Mouse (Mus musculus) stomach, postnatal 0 days (tissue): ENCODE results near the gene Gm20403. TPM values are rescaled to one million over a fixed set of nuclear protein-coding genes. Genes with fewer than 3 reads are reported as not detected.

Experiments used
- ATAC-seq: fragments of 200-750 bp; cut with Nextera tagmentation; 2 replicates; pipeline ENCODE4 v1.8.0; 2017; ENCODE audit not compliant: low FRiP score, low TSS enrichment
- DNase-seq: peaks from one replicate; pipeline ENCODE4 v3.0.0-alpha.2; 2016; ENCODE audit warnings: low spot score
- H3K27ac ChIP-seq: fragments of 300-500 bp; sonication (generic); replicated peaks from 2 replicates; pipeline ENCODE4 v1.5.1; 2014; ENCODE audit warnings: mild to moderate bottlenecking, control low read depth
- H3K27me3 ChIP-seq: fragments of 300-500 bp; sonication (generic); 2 replicates; pipeline ENCODE4 v1.6.1; 2014; ENCODE audit warnings: low read length; ENCODE audit not compliant: control insufficient read depth, insufficient read depth
- H3K36me3 ChIP-seq: fragments of 300-500 bp; sonication (generic); 2 replicates; pipeline ENCODE4 v1.6.1; 2014; ENCODE audit warnings: low read length, mixed read lengths; ENCODE audit not compliant: control insufficient read depth, insufficient read depth
- H3K4me1 ChIP-seq: fragments of 300-500 bp; sonication (generic); replicated peaks from 2 replicates; pipeline ENCODE4 v1.6.1; 2014; ENCODE audit warnings: antibody characterized with exemption; ENCODE audit not compliant: control insufficient read depth, insufficient read depth
- H3K4me2 ChIP-seq: fragments of 300-500 bp; sonication (generic); replicated peaks from 2 replicates; pipeline ENCODE4 v1.6.1; 2014; ENCODE audit warnings: low read depth, mild to moderate bottlenecking, control low read depth, moderate library complexity
- H3K4me3 ChIP-seq: fragments of 300-500 bp; sonication (generic); 2 replicates; pipeline ENCODE4 v1.5.1; 2014; ENCODE audit warnings: low read depth, low read length, control low read depth
- H3K9ac ChIP-seq: fragments of 300-500 bp; sonication (generic); 2 replicates; pipeline ENCODE4 v1.6.1; 2014; ENCODE audit warnings: mild to moderate bottlenecking, low read length, control low read depth, mixed read lengths
- H3K9me3 ChIP-seq: fragments of 300-500 bp; sonication (generic); 2 replicates; pipeline ENCODE4 v1.6.1; 2016; ENCODE audit warnings: low read length; ENCODE audit not compliant: control insufficient read depth
- CTCF ChIP-seq: IDR thresholded peaks from 2 replicates; pipeline ENCODE4 v1.5.1; 2016; ENCODE audit warnings: antibody characterized with exemption, low read depth, mild to moderate bottlenecking, moderate library complexity
- EP300 ChIP-seq: optimal IDR thresholded peaks from 2 replicates; pipeline ENCODE3; 2016; ENCODE audit warnings: antibody characterized with exemption
- WGBS: fragments of 180-500 bp; shearing (Covaris S2); extraction: QIAGEN DNeasy Blood & Tissue Kit; methylation state at CpG from one replicate; pipeline ENCODE4 v1.1.7; 2014; 5-methylcytosine and 5-hydroxymethylcytosine counted together
- polyA plus RNA-seq: library from polyadenylated mRNA; unstranded; fragments of >200 nt; fragmentation: Nextera tagmentation; extraction: Ambion mirVana; gene quantifications from 2 replicates; pipeline ENCODE4 v1.2.1, GENCODE M21; 2015

Gene Gm20403
- polyA plus RNA-seq, 1 experiment from 2014 or later: 0.64 TPM

- WGBS: 66% methylated on average over 4 of the region's 4 CpGs
- no peak overlapping the region for H3K27ac ChIP-seq
- no peaks in the 10 kb centered on the region; the same call in 1 of the 2 replicates for H3K4me1 ChIP-seq
- no peaks in the 10 kb centered on the region for H3K9me3 ChIP-seq
- TF ChIP-seq EP300 (no peak), CTCF (no peak)
- H3K27me3 ChIP-seq: no peaks in the 10 kb centered on the region
- ATAC-seq: no peak
- no peak overlapping the region for H3K4me2 ChIP-seq
- DNase-seq: no peak
- H3K9ac ChIP-seq: no peak overlapping the region
- H3K4me3 ChIP-seq: no peak overlapping the region
- no peaks in the 10 kb centered on the region for H3K36me3 ChIP-seq
These were observed 2.1 kb upstream of the Gm20403 start for GRCm38 (mm10) chr12:54988323-54988850.

GRCm38 (mm10) chr12:54987156-54987555, 827 bp upstream of the Gm20403 start:
- no peak for ATAC-seq
- no peak for DNase-seq
- TF ChIP-seq CTCF (no peak), EP300 (no peak)
- Histone ChIP-seq H3K4me2 (no peak overlapping the region), H3K9me3 (no peaks in the 10 kb centered on the region), H3K36me3 (no peaks in the 10 kb centered on the region), H3K27ac (no peak overlapping the region), H3K4me1 (no peaks in the 10 kb centered on the region; the same call in 1 of the 2 replicates), H3K9ac (no peak overlapping the region), H3K27me3 (no peaks in the 10 kb centered on the region), H3K4me3 (no peak overlapping the region)
- WGBS: 87% methylated on average over 2 of the region's 2 CpGs

GRCm38 (mm10) chr12:54985257-54986051, 875 bp downstream of the Gm20403 start:
- H3K4me3 ChIP-seq: peak overlapping the region; percentile 87
- WGBS: under 1% methylated on average over 68 of the region's 117 CpGs
- ATAC-seq (peak; percentile 68), DNase-seq (peak; percentile 66)
- H3K27ac ChIP-seq: peak overlapping the region; percentile 93
- peak overlapping the region; percentile 86 for H3K9ac ChIP-seq
- peak overlapping the region; percentile 92 for H3K4me2 ChIP-seq
- H3K27me3 ChIP-seq: no peaks in the 10 kb centered on the region
- no peaks in the 10 kb centered on the region for H3K9me3 ChIP-seq
- no peaks in the 10 kb centered on the region; the same call in 1 of the 2 replicates for H3K4me1 ChIP-seq
- no peak for TF ChIP-seq EP300
- TF ChIP-seq CTCF: peak; percentile 28; the same call in 1 of the 2 replicates
- H3K36me3 ChIP-seq: no peaks in the 10 kb centered on the region

GRCm38 (mm10) chr12:54984701-54985256, 1.6 kb downstream of the Gm20403 start:
- H3K36me3 ChIP-seq: no peaks in the 10 kb centered on the region
- peak overlapping the region; percentile 93 for H3K27ac ChIP-seq
- WGBS: 1% methylated on average over 40 of the region's 42 CpGs
- peak; percentile 80 for DNase-seq
- H3K9me3 ChIP-seq: no peaks in the 10 kb centered on the region
- H3K4me3 ChIP-seq: peak overlapping the region; percentile 87
- H3K4me2 ChIP-seq: peak overlapping the region; percentile 92
- H3K9ac ChIP-seq: peak overlapping the region; percentile 86
- ATAC-seq: peak; percentile 88
- no peaks in the 10 kb centered on the region; the same call in 1 of the 2 replicates for H3K4me1 ChIP-seq
- TF ChIP-seq EP300 (no peak), CTCF (peak; percentile 4; the same call in 1 of the 2 replicates)
- no peaks in the 10 kb centered on the region for H3K27me3 ChIP-seq

GRCm38 (mm10) chr12:54982935-54983715, 3.2 kb downstream of the Gm20403 start:
- H3K9me3 ChIP-seq: no peaks in the 10 kb centered on the region
- H3K4me1 ChIP-seq: no peaks in the 10 kb centered on the region; the same call in 1 of the 2 replicates
- H3K27ac ChIP-seq: no peak overlapping the region
- H3K27me3 ChIP-seq: no peaks in the 10 kb centered on the region
- no peak overlapping the region for H3K4me3 ChIP-seq
- no peak overlapping the region for H3K4me2 ChIP-seq
- no peak overlapping the region for H3K9ac ChIP-seq
- ATAC-seq (no peak), DNase-seq (no peak)
- H3K36me3 ChIP-seq: no peaks in the 10 kb centered on the region
- 69% methylated on average over 7 of the region's 7 CpGs for WGBS
- TF ChIP-seq CTCF: no peak
- TF ChIP-seq EP300: no peak
